Mouse (Mus musculus) liver, postnatal 0 days (tissue): ENCODE results near the gene Ankfn1. TPM values are rescaled to one million over a fixed set of nuclear protein-coding genes. Genes with fewer than 3 reads are reported as not detected.

ENCODE experiments used
- ATAC-seq: fragments of 200-750 bp; cut with Nextera tagmentation; 2 replicates; pipeline ENCODE4 v1.8.0; 2017; ENCODE audit warnings: mild to moderate bottlenecking, moderate library complexity
- DNase-seq: peaks from one replicate; pipeline ENCODE4 v3.0.0-alpha.2; 2016
- H3K27ac ChIP-seq: fragments of 300-500 bp; sonication (generic); 2 replicates; pipeline ENCODE4 v1.5.1; 2014; ENCODE audit warnings: antibody characterized with exemption, moderate library complexity, mild to moderate bottlenecking, low read depth
- H3K27me3 ChIP-seq: fragments of 300-500 bp; sonication (generic); 2 replicates; pipeline ENCODE4 v1.6.1; 2014; ENCODE audit warnings: low read length, control low read depth, mixed read lengths; ENCODE audit not compliant: insufficient read depth
- H3K36me3 ChIP-seq: fragments of 300-500 bp; sonication (generic); replicated peaks from 2 replicates; pipeline ENCODE4 v1.6.1; 2014; ENCODE audit warnings: mild to moderate bottlenecking, control low read depth, low read length, moderate library complexity, mixed read lengths; ENCODE audit not compliant: insufficient read depth
- H3K4me1 ChIP-seq: fragments of 300-500 bp; sonication (generic); 2 replicates; pipeline ENCODE4 v1.6.1; 2014; ENCODE audit warnings: antibody characterized with exemption, mild to moderate bottlenecking, control low read depth; ENCODE audit not compliant: insufficient read depth
- H3K4me2 ChIP-seq: fragments of 300-500 bp; sonication (generic); 2 replicates; pipeline ENCODE4 v1.6.1; 2014; ENCODE audit warnings: low read depth, mild to moderate bottlenecking, low read length, moderate library complexity, mixed read lengths
- H3K4me3 ChIP-seq: fragments of 300-500 bp; sonication (generic); 2 replicates; pipeline ENCODE4 v1.5.1; 2014; ENCODE audit warnings: low read depth, low read length
- H3K9ac ChIP-seq: fragments of 300-500 bp; sonication (generic); replicated peaks from 2 replicates; pipeline ENCODE4 v1.6.1; 2014; ENCODE audit warnings: mild to moderate bottlenecking, moderate library complexity
- H3K9me3 ChIP-seq: fragments of 300-500 bp; sonication (generic); 2 replicates; pipeline ENCODE4 v1.6.1; 2016; ENCODE audit warnings: mild to moderate bottlenecking, control low read depth, low read length, mixed read lengths
- CTCF ChIP-seq: sonication (generic); IDR thresholded peaks from 2 replicates; pipeline ENCODE4 v1.5.1; 2016; ENCODE audit warnings: antibody characterized with exemption, low read depth
- EP300 ChIP-seq: IDR thresholded peaks from 2 replicates; pipeline ENCODE4 v1.6.1; 2016; ENCODE audit warnings: antibody characterized with exemption, low read depth, mild to moderate bottlenecking
- WGBS: fragments of 180-500 bp; shearing (Covaris S2); extraction: QIAGEN DNeasy Blood & Tissue Kit; methylation state at CpG from one replicate; pipeline ENCODE4 v1.1.7; 2014; ENCODE audit not compliant: insufficient replicate concordance; 5-methylcytosine and 5-hydroxymethylcytosine counted together
- polyA plus RNA-seq: library from polyadenylated mRNA; unstranded; fragments of >200 nt; fragmentation: Nextera tagmentation; extraction: Ambion mirVana; gene quantifications from 2 replicates; pipeline ENCODE4 v1.2.1, GENCODE M21; 2015

The Ankfn1 gene
- polyA plus RNA-seq, 1 experiment from 2014 or later: not detected

DNA sequence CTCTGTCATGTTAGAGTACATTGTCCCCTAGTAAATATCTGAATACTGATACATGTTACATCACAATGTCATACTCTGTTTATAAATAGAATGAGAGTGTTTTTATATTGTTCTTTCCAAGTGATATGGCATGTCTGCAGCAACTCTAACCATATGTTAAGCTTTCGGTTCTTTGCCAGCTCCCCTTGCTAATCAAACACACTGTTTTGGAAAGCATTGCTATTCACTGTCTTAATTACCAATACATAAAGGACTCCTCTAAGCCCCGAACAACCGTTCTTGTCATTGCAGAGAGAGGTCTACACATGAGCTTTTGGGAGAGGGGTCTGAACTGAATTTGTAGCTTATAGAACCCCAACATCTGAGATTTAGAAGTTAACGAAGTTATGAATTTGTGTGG is 327.0 kb downstream of the Ankfn1 start:
- TF ChIP-seq EP300: no peak
- no peak for TF ChIP-seq CTCF
- Histone ChIP-seq H3K4me2 (no peak overlapping the region), H3K9ac (no peak overlapping the region), H3K9me3 (no peaks in the 10 kb centered on the region), H3K27ac (no peak overlapping the region), H3K4me1 (no peaks in the 10 kb centered on the region), H3K36me3 (no peaks in the 10 kb centered on the region), H3K4me3 (no peak overlapping the region), H3K27me3 (no peaks in the 10 kb centered on the region)
- 76% methylated on average over 4 of the region's 4 CpGs for WGBS
- DNase-seq (no peak), ATAC-seq (no peak)

DNA sequence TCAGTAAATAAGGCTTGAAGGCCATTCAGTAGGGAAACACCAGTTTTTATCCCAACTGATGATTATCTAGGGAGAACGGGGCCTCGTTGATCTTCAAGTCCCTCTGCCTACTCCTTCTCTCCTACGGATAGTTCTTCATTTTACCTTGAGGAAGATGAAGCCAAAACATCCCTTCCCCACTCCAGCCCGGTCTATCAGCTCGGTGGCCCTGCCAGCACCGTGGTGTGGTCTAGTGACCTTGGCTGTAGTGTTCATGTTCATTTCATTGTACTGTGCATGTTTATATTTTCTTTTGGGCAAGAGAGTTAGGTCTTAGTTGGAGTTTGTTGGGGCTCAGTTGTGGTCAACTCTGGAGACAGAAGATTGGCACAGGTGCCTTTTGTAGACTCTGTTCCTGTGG is 328.5 kb downstream of the Ankfn1 start:
- no peak for ATAC-seq
- no peak overlapping the region for H3K27ac ChIP-seq
- H3K4me3 ChIP-seq: no peak overlapping the region
- H3K36me3 ChIP-seq: no peaks in the 10 kb centered on the region
- no peaks in the 10 kb centered on the region for H3K9me3 ChIP-seq
- WGBS: 65% methylated on average over 6 of the region's 6 CpGs
- no peak overlapping the region for H3K4me2 ChIP-seq
- DNase-seq: no peak
- no peak for TF ChIP-seq CTCF
- H3K27me3 ChIP-seq: no peaks in the 10 kb centered on the region
- no peak overlapping the region for H3K9ac ChIP-seq
- no peaks in the 10 kb centered on the region for H3K4me1 ChIP-seq

DNA sequence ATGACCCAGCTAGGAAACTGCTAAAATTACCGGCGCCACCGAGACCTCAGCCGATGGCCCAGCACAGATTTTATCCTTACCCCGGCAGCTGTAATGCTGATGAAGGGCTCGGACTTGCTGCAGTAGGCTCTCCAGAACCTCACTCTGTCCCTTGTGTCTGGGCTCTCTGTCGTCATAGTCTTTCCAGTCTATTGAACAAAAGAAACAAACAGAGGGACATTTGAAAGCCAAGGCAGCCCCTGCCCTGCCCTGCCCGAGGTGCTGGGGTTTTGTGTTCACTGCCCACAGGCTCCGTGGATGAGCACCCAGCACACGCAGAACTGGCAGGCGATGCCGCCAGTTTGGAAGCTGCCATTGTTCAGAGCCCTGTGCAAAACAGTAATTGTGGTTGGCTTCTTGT is 330.0 kb downstream of the Ankfn1 start:
- no peak overlapping the region for H3K9ac ChIP-seq
- no peaks in the 10 kb centered on the region for H3K9me3 ChIP-seq
- no peaks in the 10 kb centered on the region for H3K4me1 ChIP-seq
- TF ChIP-seq CTCF (no peak), EP300 (no peak)
- 80% methylated on average over 12 of the region's 12 CpGs for WGBS
- H3K4me3 ChIP-seq: no peak overlapping the region
- H3K4me2 ChIP-seq: no peak overlapping the region
- DNase-seq (no peak), ATAC-seq (no peak)
- no peak overlapping the region for H3K27ac ChIP-seq
- H3K27me3 ChIP-seq: no peaks in the 10 kb centered on the region
- no peaks in the 10 kb centered on the region for H3K36me3 ChIP-seq

DNA sequence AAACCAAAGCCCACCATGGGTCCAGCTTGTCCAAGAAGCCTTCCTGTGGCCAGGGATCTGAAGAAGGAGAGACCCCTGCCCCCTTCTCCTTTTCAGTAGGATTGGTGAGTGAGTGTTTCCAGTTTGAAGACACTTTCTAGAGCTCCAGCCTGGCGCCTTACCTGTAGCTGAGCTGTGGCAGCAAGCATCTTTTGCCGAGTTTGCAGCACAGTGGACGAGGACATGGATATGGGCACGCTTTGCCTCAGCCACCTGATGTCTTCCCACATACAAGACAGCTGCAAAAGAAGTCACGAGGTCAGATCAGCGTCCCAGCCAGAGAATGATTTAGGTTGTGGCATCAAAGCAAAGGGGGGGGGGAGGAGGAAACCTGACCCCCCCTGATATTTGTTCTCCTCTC is 336.9 kb downstream of the Ankfn1 start:
- 81% methylated on average over 6 of the region's 6 CpGs for WGBS
- no peak overlapping the region for H3K9ac ChIP-seq
- H3K9me3 ChIP-seq: no peaks in the 10 kb centered on the region
- ATAC-seq: no peak
- no peak overlapping the region for H3K4me2 ChIP-seq
- no peak for DNase-seq
- TF ChIP-seq CTCF: no peak
- TF ChIP-seq EP300: no peak
- H3K36me3 ChIP-seq: no peaks in the 10 kb centered on the region
- H3K27me3 ChIP-seq: no peaks in the 10 kb centered on the region
- no peaks in the 10 kb centered on the region for H3K4me1 ChIP-seq
- no peak overlapping the region for H3K4me3 ChIP-seq
- H3K27ac ChIP-seq: no peak overlapping the region

DNA sequence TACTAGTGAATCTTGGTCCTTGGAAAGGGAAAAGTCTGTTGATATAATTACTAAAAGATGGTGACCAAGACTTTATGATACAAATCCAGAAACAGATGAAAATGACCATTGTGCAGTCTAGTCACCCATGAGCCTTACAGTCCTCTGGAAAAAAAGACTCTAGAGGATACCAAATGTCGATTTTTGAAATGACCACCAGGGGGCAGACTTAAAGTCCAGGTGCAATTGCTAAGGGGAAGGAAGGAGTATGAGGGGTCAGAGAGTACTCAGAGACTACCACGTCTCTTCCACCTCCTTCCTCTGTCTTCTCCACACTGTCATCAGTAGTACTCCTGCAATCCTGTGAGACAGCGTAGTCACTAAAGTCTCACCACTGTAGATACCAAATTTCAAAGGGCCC is 353.1 kb downstream of the Ankfn1 start:
- H3K27ac ChIP-seq: no peak overlapping the region
- ATAC-seq (no peak), DNase-seq (no peak)
- H3K27me3 ChIP-seq: no peaks in the 10 kb centered on the region
- no peak overlapping the region for H3K4me3 ChIP-seq
- H3K9me3 ChIP-seq: no peaks in the 10 kb centered on the region
- no peak overlapping the region for H3K9ac ChIP-seq
- H3K36me3 ChIP-seq: no peaks in the 10 kb centered on the region
- 33% methylated on average over 3 of the region's 3 CpGs for WGBS
- H3K4me2 ChIP-seq: no peak overlapping the region
- TF ChIP-seq CTCF: peak; percentile 57
- TF ChIP-seq EP300: no peak
- H3K4me1 ChIP-seq: no peaks in the 10 kb centered on the region

DNA sequence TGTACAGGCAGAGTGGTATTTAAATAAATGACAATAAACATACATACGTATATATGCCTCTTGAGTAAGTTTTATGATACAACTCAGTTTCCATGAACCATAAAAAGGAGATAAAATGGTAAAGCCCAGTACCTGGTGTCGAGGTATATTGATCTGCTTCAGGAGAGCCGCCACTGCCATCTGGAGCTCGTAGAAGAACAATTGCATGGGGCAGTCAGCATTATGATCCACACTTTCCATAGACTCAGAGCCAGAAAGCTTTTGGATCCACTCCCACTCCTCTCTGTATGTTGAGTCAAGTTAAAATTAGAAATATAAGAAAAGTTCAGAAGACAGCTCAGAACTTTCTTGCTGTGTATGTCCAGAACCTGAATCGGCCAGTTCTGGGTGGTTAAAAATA is 354.8 kb downstream of the Ankfn1 start:
- H3K4me1 ChIP-seq: no peaks in the 10 kb centered on the region
- no peak overlapping the region for H3K4me3 ChIP-seq
- H3K9me3 ChIP-seq: no peaks in the 10 kb centered on the region
- H3K36me3 ChIP-seq: no peaks in the 10 kb centered on the region
- H3K27ac ChIP-seq: no peak overlapping the region
- H3K9ac ChIP-seq: no peak overlapping the region
- 79% methylated on average over 5 of the region's 5 CpGs for WGBS
- DNase-seq (no peak), ATAC-seq (no peak)
- no peaks in the 10 kb centered on the region for H3K27me3 ChIP-seq
- TF ChIP-seq EP300 (no peak), CTCF (no peak)
- no peak overlapping the region for H3K4me2 ChIP-seq

DNA sequence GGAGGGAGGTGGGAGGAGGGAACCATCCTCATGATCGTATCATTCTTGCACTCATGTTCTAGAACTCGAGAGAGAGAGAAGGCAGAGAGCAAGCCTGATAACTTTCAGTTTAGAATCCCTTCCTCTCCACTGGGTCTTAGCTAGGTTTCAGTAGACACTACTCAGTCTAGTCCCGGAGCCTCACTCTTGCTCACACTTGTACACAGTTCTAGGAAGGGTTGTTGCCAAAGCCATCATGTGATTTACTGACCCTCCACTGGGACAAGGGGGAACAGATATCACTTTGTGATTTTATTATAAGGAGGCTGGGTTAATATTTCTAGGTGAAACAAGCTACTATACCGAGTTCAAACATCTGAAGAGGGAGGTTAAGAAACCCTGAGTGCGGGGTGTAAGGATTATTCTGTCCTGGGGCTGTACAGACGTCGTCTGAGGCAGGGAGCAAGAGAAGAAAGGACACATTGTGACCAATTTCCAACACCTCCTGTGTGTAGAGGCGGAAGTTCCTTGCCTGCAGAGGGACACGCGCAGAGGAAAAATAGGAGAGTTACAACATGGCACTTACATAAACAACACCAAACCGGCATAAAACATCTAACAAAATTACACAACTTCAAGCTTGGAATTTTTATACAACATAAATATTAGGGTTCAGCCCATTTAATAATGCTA is 356.6 kb downstream of the Ankfn1 start:
- no peak overlapping the region for H3K27ac ChIP-seq
- TF ChIP-seq CTCF (no peak), EP300 (no peak)
- H3K9ac ChIP-seq: no peak overlapping the region
- ATAC-seq: no peak
- H3K36me3 ChIP-seq: no peaks in the 10 kb centered on the region
- H3K9me3 ChIP-seq: no peaks in the 10 kb centered on the region
- DNase-seq: no peak
- no peak overlapping the region for H3K4me2 ChIP-seq
- H3K4me3 ChIP-seq: no peak overlapping the region
- no peaks in the 10 kb centered on the region for H3K27me3 ChIP-seq
- H3K4me1 ChIP-seq: no peaks in the 10 kb centered on the region
- 75% methylated on average over 11 of the region's 11 CpGs for WGBS
